Mouse (Mus musculus) forebrain, embryonic 13.5 days (tissue): ENCODE measurements around the gene Eno1. TPM values are rescaled to one million over a fixed set of nuclear protein-coding genes. Genes with fewer than 3 reads are reported as not detected.
A peak's percentile ranks its signal among the peaks of the same experiment; 100 is the strongest.

ENCODE experiments used
- ATAC-seq: fragments of 200-750 bp; cut with Nextera tagmentation; 2 replicates; pipeline ENCODE4 v1.8.0; 2017
- H3K27ac ChIP-seq: fragments of 300-500 bp; sonication (generic); 2 replicates; pipeline ENCODE4 v1.5.1; 2015; ENCODE audit warnings: inconsistent platforms, mild to moderate bottlenecking, moderate library complexity
- H3K27me3 ChIP-seq: fragments of 300-500 bp; sonication (generic); 2 replicates; pipeline ENCODE4 v1.6.1; 2015; ENCODE audit warnings: mild to moderate bottlenecking, inconsistent platforms
- H3K36me3 ChIP-seq: fragments of 300-500 bp; sonication (generic); 2 replicates; pipeline ENCODE4 v1.6.1; 2015; ENCODE audit warnings: mild to moderate bottlenecking, inconsistent platforms; ENCODE audit not compliant: poor library complexity, severe bottlenecking
- H3K4me1 ChIP-seq: fragments of 300-500 bp; sonication (generic); 2 replicates; pipeline ENCODE4 v1.6.1; 2015; ENCODE audit warnings: inconsistent platforms
- H3K4me2 ChIP-seq: fragments of 300-500 bp; sonication (generic); 2 replicates; pipeline ENCODE4 v1.6.1; 2015; ENCODE audit warnings: inconsistent platforms, mild to moderate bottlenecking, moderate library complexity
- H3K4me3 ChIP-seq: fragments of 300-500 bp; sonication (generic); 2 replicates; pipeline ENCODE4 v1.5.1; 2015; ENCODE audit warnings: mild to moderate bottlenecking, inconsistent platforms
- H3K9ac ChIP-seq: fragments of 300-500 bp; sonication (generic); 2 replicates; pipeline ENCODE4 v1.6.1; 2015; ENCODE audit warnings: mild to moderate bottlenecking, inconsistent platforms
- H3K9me3 ChIP-seq: fragments of 300-500 bp; sonication (generic); replicated peaks from 2 replicates; pipeline ENCODE4 v1.6.1; 2016; ENCODE audit warnings: inconsistent platforms
- WGBS: fragments of 180-500 bp; shearing (Covaris S2); methylation state at CpG from one replicate; pipeline ENCODE4 v1.1.7; 2015; 5-methylcytosine and 5-hydroxymethylcytosine counted together
- polyA plus RNA-seq: library from polyadenylated mRNA; unstranded; fragments of >200 nt; fragmentation: Nextera tagmentation; extraction: Ambion mirVana; gene quantifications from 2 replicates; pipeline ENCODE4 v1.2.1, GENCODE M21; 2015

Eno1 gene
- polyA plus RNA-seq, 1 experiment from 2014 or later, result 1,143 TPM

- Histone ChIP-seq H3K27ac (no peak overlapping the region), H3K4me3 (peak overlapping the region; percentile 83; the same call in 1 of the 2 replicates), H3K9me3 (no peaks in the 10 kb centered on the region), H3K9ac (no peak overlapping the region), H3K27me3 (no peaks in the 10 kb centered on the region), H3K36me3 (peaks cover 46% of the 10 kb centered on the region), H3K4me1 (peaks cover 49% of the 10 kb centered on the region), H3K4me2 (peak overlapping the region; percentile 74)
- WGBS, result 5% methylated on average over 6 of the region's 6 CpGs
- no peak for ATAC-seq
These were observed 3.4 kb downstream of the Eno1 start for GRCm38 (mm10) chr4:150239951-150240368.

- no peak overlapping the region for H3K27ac ChIP-seq
- H3K4me2 ChIP-seq, result 0 out of 2 replicates have a peak overlapping the region, but pooled peaks have one; percentile 5
- H3K36me3 ChIP-seq, result peaks cover 51% of the 10 kb centered on the region
- H3K9me3 ChIP-seq, result no peaks in the 10 kb centered on the region
- peaks cover 44% of the 10 kb centered on the region for H3K4me1 ChIP-seq
- 86% methylated on average over 1 of the region's 1 CpGs for WGBS
- H3K27me3 ChIP-seq, result no peaks in the 10 kb centered on the region
- 0 out of 2 replicates have a peak overlapping the region, but pooled peaks have one; percentile 31 for H3K9ac ChIP-seq
- ATAC-seq, result no peak
- no peak overlapping the region for H3K4me3 ChIP-seq
These were observed 3.9 kb downstream of the Eno1 start for GRCm38 (mm10) chr4:150240381-150240886.

GRCm38 (mm10) chr4:150241708-150242107 is 5.2 kb downstream of the Eno1 start:
- peaks cover 63% of the 10 kb centered on the region for H3K36me3 ChIP-seq
- peaks cover 42% of the 10 kb centered on the region for H3K4me1 ChIP-seq
- H3K27me3 ChIP-seq, result no peaks in the 10 kb centered on the region
- no peaks in the 10 kb centered on the region for H3K9me3 ChIP-seq
- WGBS, result 39% methylated on average over 4 of the region's 4 CpGs
- no peak overlapping the region for H3K4me3 ChIP-seq
- no peak overlapping the region for H3K27ac ChIP-seq
- 0 out of 2 replicates have a peak overlapping the region, but pooled peaks have one; percentile 21 for H3K9ac ChIP-seq
- no peak for ATAC-seq
- no peak overlapping the region for H3K4me2 ChIP-seq

- Histone ChIP-seq H3K4me3 (no peak overlapping the region), H3K36me3 (peaks cover 73% of the 10 kb centered on the region), H3K27me3 (no peaks in the 10 kb centered on the region), H3K4me1 (peaks cover 42% of the 10 kb centered on the region), H3K9ac (no peak overlapping the region), H3K27ac (no peak overlapping the region), H3K4me2 (no peak overlapping the region), H3K9me3 (no peaks in the 10 kb centered on the region)
- 87% methylated on average over 5 of the region's 5 CpGs for WGBS
- ATAC-seq, result no peak
These were observed 6.2 kb downstream of the Eno1 start for GRCm38 (mm10) chr4:150242745-150243144.

- H3K36me3 ChIP-seq, result peaks cover 87% of the 10 kb centered on the region
- H3K9ac ChIP-seq, result no peak overlapping the region
- H3K27ac ChIP-seq, result no peak overlapping the region
- no peak overlapping the region for H3K4me2 ChIP-seq
- H3K4me1 ChIP-seq, result peaks cover 27% of the 10 kb centered on the region
- no peak for ATAC-seq
- no peak overlapping the region for H3K4me3 ChIP-seq
- no peaks in the 10 kb centered on the region for H3K27me3 ChIP-seq
- no peaks in the 10 kb centered on the region for H3K9me3 ChIP-seq
- 76% methylated on average over 2 of the region's 2 CpGs for WGBS
These were observed 9.4 kb downstream of the Eno1 start for GRCm38 (mm10) chr4:150245876-150246275.

GRCm38 (mm10) chr4:150248009-150248408 is 11.5 kb downstream of the Eno1 start:
- no peak overlapping the region for H3K9ac ChIP-seq
- ATAC-seq, result peak; percentile 52; the same call in 1 of the 2 replicates
- no peak overlapping the region for H3K4me3 ChIP-seq
- H3K36me3 ChIP-seq, result peaks cover 69% of the 10 kb centered on the region
- no peak overlapping the region for H3K27ac ChIP-seq
- H3K9me3 ChIP-seq, result no peaks in the 10 kb centered on the region
- no peak overlapping the region for H3K4me2 ChIP-seq
- peaks cover 24% of the 10 kb centered on the region for H3K4me1 ChIP-seq
- no peaks in the 10 kb centered on the region for H3K27me3 ChIP-seq
- 58% methylated on average over 5 of the region's 5 CpGs for WGBS

GRCm38 (mm10) chr4:150248917-150249316 is 12.4 kb downstream of the Eno1 start:
- peaks cover 24% of the 10 kb centered on the region for H3K4me1 ChIP-seq
- no peaks in the 10 kb centered on the region for H3K27me3 ChIP-seq
- no peaks in the 10 kb centered on the region for H3K9me3 ChIP-seq
- 69% methylated on average over 5 of the region's 5 CpGs for WGBS
- no peak for ATAC-seq
- H3K4me2 ChIP-seq, result no peak overlapping the region
- H3K36me3 ChIP-seq, result peaks cover 60% of the 10 kb centered on the region
- no peak overlapping the region for H3K4me3 ChIP-seq
- H3K27ac ChIP-seq, result no peak overlapping the region
- H3K9ac ChIP-seq, result no peak overlapping the region

GRCm38 (mm10) chr4:150249731-150250270 is 13.3 kb downstream of the Eno1 start:
- Histone ChIP-seq H3K4me1 (peaks cover 25% of the 10 kb centered on the region), H3K9ac (no peak overlapping the region), H3K36me3 (peaks cover 51% of the 10 kb centered on the region), H3K9me3 (no peaks in the 10 kb centered on the region), H3K27me3 (no peaks in the 10 kb centered on the region), H3K4me3 (no peak overlapping the region), H3K4me2 (no peak overlapping the region), H3K27ac (peak overlapping the region; percentile 87)
- no peak for ATAC-seq
- 79% methylated on average over 5 of the region's 5 CpGs for WGBS

- peak; percentile 44 for ATAC-seq
- H3K4me2 ChIP-seq, result peak overlapping the region; percentile 2
- peaks cover 30% of the 10 kb centered on the region for H3K4me1 ChIP-seq
- peak overlapping the region; percentile 6; the same call in 1 of the 2 replicates for H3K9ac ChIP-seq
- 20% methylated on average over 18 of the region's 18 CpGs for WGBS
- peak overlapping the region; percentile 87 for H3K27ac ChIP-seq
- H3K4me3 ChIP-seq, result no peak overlapping the region
- H3K27me3 ChIP-seq, result no peaks in the 10 kb centered on the region
- H3K9me3 ChIP-seq, result no peaks in the 10 kb centered on the region
- peaks cover 41% of the 10 kb centered on the region for H3K36me3 ChIP-seq
These were observed 14.3 kb downstream of the Eno1 start for GRCm38 (mm10) chr4:150250549-150251422.

- ATAC-seq, result no peak
- Histone ChIP-seq H3K27ac (peak overlapping the region; percentile 15; the same call in 1 of the 2 replicates), H3K9ac (no peak overlapping the region), H3K4me3 (no peak overlapping the region), H3K4me1 (peaks cover 55% of the 10 kb centered on the region), H3K36me3 (peaks cover 8% of the 10 kb centered on the region), H3K4me2 (no peak overlapping the region), H3K9me3 (no peaks in the 10 kb centered on the region), H3K27me3 (no peaks in the 10 kb centered on the region)
- WGBS, result 65% methylated on average over 4 of the region's 4 CpGs
These were observed 17.9 kb downstream of the Eno1 start for GRCm38 (mm10) chr4:150254416-150254815.

- H3K9me3 ChIP-seq, result no peaks in the 10 kb centered on the region
- H3K4me3 ChIP-seq, result no peak overlapping the region
- peaks cover 53% of the 10 kb centered on the region for H3K4me1 ChIP-seq
- H3K4me2 ChIP-seq, result no peak overlapping the region
- H3K9ac ChIP-seq, result no peak overlapping the region
- peaks cover 3% of the 10 kb centered on the region; the same call in 1 of the 2 replicates for H3K36me3 ChIP-seq
- WGBS, result 87% methylated on average over 7 of the region's 7 CpGs
- H3K27ac ChIP-seq, result no peak overlapping the region
- no peaks in the 10 kb centered on the region for H3K27me3 ChIP-seq
- ATAC-seq, result no peak
These were observed 18.7 kb downstream of the Eno1 start for GRCm38 (mm10) chr4:150255181-150255580.
